Mouse (Mus musculus) liver, embryonic 14.5 days (tissue): Measurements from ENCODE around the gene Manba. TPM values are rescaled to one million over a fixed set of nuclear protein-coding genes. Genes with fewer than 3 reads are reported as not detected.

ENCODE experiments used
- ATAC-seq: fragments of 200-750 bp; cut with Nextera tagmentation; 2 replicates; pipeline ENCODE4 v1.8.0; 2017; ENCODE audit warnings: moderate number of reproducible peaks, mild to moderate bottlenecking, moderate library complexity; ENCODE audit not compliant: insufficient read depth
- DNase-seq, 3 experiments: peaks; one replicate each; pipeline ENCODE4 v3.0.0-alpha.2; 2012 to 2013; ENCODE audit warnings: low read depth in 3 of 3, low spot score in 3 of 3
- H3K27ac ChIP-seq: fragments of 300-500 bp; sonication (generic); 2 replicates; pipeline ENCODE4 v1.5.1; 2014; ENCODE audit warnings: moderate library complexity, mild to moderate bottlenecking, control low read depth, inconsistent platforms
- H3K27me3 ChIP-seq: fragments of 300-500 bp; sonication (generic); 2 replicates; pipeline ENCODE4 v1.6.1; 2014; ENCODE audit warnings: mild to moderate bottlenecking, low read length, moderate library complexity; ENCODE audit not compliant: control insufficient read depth, insufficient read depth
- H3K36me3 ChIP-seq: fragments of 300-500 bp; sonication (generic); replicated peaks from 2 replicates; pipeline ENCODE4 v1.6.1; 2014; ENCODE audit warnings: low read depth; ENCODE audit not compliant: control insufficient read depth, insufficient read depth
- H3K4me1 ChIP-seq, 2 experiments: fragments of 200-500 bp in 1 of 2; fragments of 300-500 bp in 1 of 2; sonication (generic) in 1 of 2; replicated peaks; 2 replicates each; pipeline ENCODE4 v1.6.1; 2012 to 2014; ENCODE audit warnings: antibody characterized with exemption in 1 of 2, inconsistent platforms in 1 of 2, low read length in 1 of 2; ENCODE audit not compliant: control insufficient read depth in 2 of 2, insufficient read depth in 2 of 2
- H3K4me2 ChIP-seq: fragments of 300-500 bp; sonication (generic); 2 replicates; pipeline ENCODE4 v1.6.1; 2014; ENCODE audit warnings: low read depth, mild to moderate bottlenecking, control low read depth, moderate library complexity
- H3K4me3 ChIP-seq, 2 experiments: fragments of 200-500 bp in 1 of 2; fragments of 300-500 bp in 1 of 2; sonication (generic) in 1 of 2; 2 replicates each; pipeline ENCODE4 v1.5.1; 2012 to 2014; ENCODE audit warnings: low read depth in 2 of 2, low read length in 2 of 2, mild to moderate bottlenecking in 2 of 2, control low read depth in 1 of 2, inconsistent platforms in 1 of 2, moderate library complexity in 1 of 2; ENCODE audit not compliant: insufficient read depth in 1 of 2
- H3K9ac ChIP-seq: fragments of 300-500 bp; sonication (generic); replicated peaks from 2 replicates; pipeline ENCODE4 v1.6.1; 2014; ENCODE audit warnings: mild to moderate bottlenecking, control low read depth, moderate library complexity
- H3K9me3 ChIP-seq: fragments of 300-500 bp; sonication (generic); 2 replicates; pipeline ENCODE4 v1.6.1; 2016; ENCODE audit warnings: low read length, mixed read lengths; ENCODE audit not compliant: control insufficient read depth
- CTCF ChIP-seq: IDR thresholded peaks from 2 replicates; pipeline ENCODE4 v1.5.1; 2016; ENCODE audit warnings: antibody characterized with exemption, low read depth, control low read depth
- EP300 ChIP-seq: IDR thresholded peaks from 2 replicates; pipeline ENCODE4 v1.6.1; 2016; ENCODE audit warnings: antibody characterized with exemption, low read depth
- WGBS: fragments of 180-500 bp; shearing (Covaris S2); extraction: QIAGEN DNeasy Blood & Tissue Kit; methylation state at CpG from one replicate; pipeline ENCODE4 v1.1.7; 2014; ENCODE audit not compliant: insufficient replicate concordance; 5-methylcytosine and 5-hydroxymethylcytosine counted together
- polyA plus RNA-seq, 2 experiments: library from polyadenylated mRNA; depleted of rRNA in 1 of 2; stranded (reverse) in 1 of 2; unstranded in 1 of 2; fragments of >200 nt; fragmentation: Nextera tagmentation in 1 of 2; extraction: Ambion mirVana in 1 of 2; gene quantifications; 2 replicates each; pipeline versions ENCODE4 v1.2.1 to v1.2.3; 2012 to 2014

Manba gene
- polyA plus RNA-seq, 2 experiments: 2.2 to 4.9 TPM

DNA sequence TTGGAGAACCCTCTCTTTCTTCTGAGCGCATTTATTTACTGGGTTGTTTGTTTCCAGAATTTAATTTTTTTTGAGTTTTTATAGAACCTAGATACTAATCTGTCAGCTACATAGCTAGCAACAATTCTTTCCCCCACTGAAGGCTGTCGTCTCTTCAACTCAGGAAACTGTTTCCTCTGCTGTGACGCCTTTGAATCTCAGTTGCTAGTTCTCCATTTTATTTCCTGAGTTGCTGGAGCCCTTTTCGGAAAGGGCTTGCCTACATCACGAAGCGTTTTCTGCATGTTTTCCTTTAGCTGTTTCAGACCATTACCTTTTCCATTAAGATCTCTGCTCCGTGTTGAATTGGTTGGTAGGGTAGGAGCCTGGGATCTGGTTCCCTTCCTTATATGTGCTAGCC, 131.3 kb downstream of the Manba start:
- WGBS: 46% methylated on average over 7 of the region's 7 CpGs
- Histone ChIP-seq H3K27ac (no peak overlapping the region), H3K9ac (no peak overlapping the region), H3K4me2 (no peak overlapping the region), H3K9me3 (no peaks in the 10 kb centered on the region), H3K4me1 (no peaks in the 10 kb centered on the region), H3K4me3 (no peak overlapping the region), H3K36me3 (no peaks in the 10 kb centered on the region; the same call in 1 of the 2 replicates), H3K27me3 (no peaks in the 10 kb centered on the region)
- ATAC-seq (no peak), DNase-seq (no peak)
- TF ChIP-seq EP300 (no peak), CTCF (no peak)

Other genes with a start within 250 kb of the Manba start
- gene Bdh2, start 204.4 kb upstream of the Manba start, polyA plus RNA-seq (2012; rRNA removed): 0.14 and 0.26 TPM in 2 replicates
- gene Bdh2, start 204.4 kb upstream of the Manba start, polyA plus RNA-seq (2014; fragmentation: Nextera tagmentation; extraction: Ambion mirVana): 0.41 and 0.61 TPM in 2 replicates
- 0.02 and 0.04 TPM in 2 replicates for gene Slc9b2, start 177.9 kb upstream of the Manba start, polyA plus RNA-seq (2012; rRNA removed)
- gene Slc9b2, start 177.9 kb upstream of the Manba start, polyA plus RNA-seq (2014; fragmentation: Nextera tagmentation; extraction: Ambion mirVana): 0.22 and 0.40 TPM in 2 replicates
- 0.03 TPM in 2 replicates for gene Slc9b1, start 137.6 kb upstream of the Manba start, polyA plus RNA-seq (2012; rRNA removed)
- not detected in 2 replicates for gene Slc9b1, start 137.6 kb upstream of the Manba start, polyA plus RNA-seq (2014; fragmentation: Nextera tagmentation; extraction: Ambion mirVana)
- 10.3 and 16.5 TPM in 2 replicates for gene Cisd2, start 61.7 kb upstream of the Manba start, polyA plus RNA-seq (2012; rRNA removed)
- 22.3 and 23.8 TPM in 2 replicates for gene Cisd2, start 61.7 kb upstream of the Manba start, polyA plus RNA-seq (2014; fragmentation: Nextera tagmentation; extraction: Ambion mirVana)
- 104 and 112 TPM in 2 replicates for gene Ube2d3, start 47.5 kb upstream of the Manba start, polyA plus RNA-seq (2012; rRNA removed)
- 246 and 266 TPM in 2 replicates for gene Ube2d3, start 47.5 kb upstream of the Manba start, polyA plus RNA-seq (2014; fragmentation: Nextera tagmentation; extraction: Ambion mirVana)
- 13.8 and 16.5 TPM in 2 replicates for gene Nfkb1, start 205.9 kb downstream of the Manba start, polyA plus RNA-seq (2012; rRNA removed)
- gene Nfkb1, start 205.9 kb downstream of the Manba start, polyA plus RNA-seq (2014; fragmentation: Nextera tagmentation; extraction: Ambion mirVana): 11.2 and 14.1 TPM in 2 replicates